Mouse (Mus musculus) spleen, postnatal 4 days (tissue): ENCODE measurements around the gene Tjp2.
A peak's percentile ranks its signal among the peaks of the same experiment; 100 is the strongest.
"Not testable (repeated sequence)": the region's sequence is repeated elsewhere in the genome, so short reads cannot be mapped to it uniquely, and the experiment has no call there.

Source experiments
- DNase-seq, 2 experiments: peaks; one replicate each; pipeline ENCODE4 v3.0.0; 2022; ENCODE audit warnings: low spot score in 2 of 2

Tjp2 gene

GRCm38 (mm10) chr19:24221455-24221854, 3.4 kb downstream of the Tjp2 start:
- DNase-seq, result no peak

- no peak for DNase-seq
These were observed 3.9 kb downstream of the Tjp2 start for GRCm38 (mm10) chr19:24220795-24221445.

GRCm38 (mm10) chr19:24219011-24219410, 5.8 kb downstream of the Tjp2 start:
- DNase-seq, result no peak

GRCm38 (mm10) chr19:24218291-24218690, 6.5 kb downstream of the Tjp2 start:
- no peak for DNase-seq

GRCm38 (mm10) chr19:24217851-24218250, 7.0 kb downstream of the Tjp2 start:
- no peak for DNase-seq

- DNase-seq, result no peak
These were observed 8.1 kb downstream of the Tjp2 start for GRCm38 (mm10) chr19:24216771-24217170.

- no peak for DNase-seq
These were observed 9.9 kb downstream of the Tjp2 start for GRCm38 (mm10) chr19:24214939-24215338.

- no peak for DNase-seq
These were observed 11.5 kb downstream of the Tjp2 start for GRCm38 (mm10) chr19:24213299-24213698.

- DNase-seq, result no peak
These were observed 12.1 kb downstream of the Tjp2 start for GRCm38 (mm10) chr19:24212552-24213249.

- no peak for DNase-seq
These were observed 13.7 kb downstream of the Tjp2 start for GRCm38 (mm10) chr19:24211168-24211567.

GRCm38 (mm10) chr19:24209516-24209915, 15.3 kb downstream of the Tjp2 start:
- no peak for DNase-seq

GRCm38 (mm10) chr19:24207967-24208366, 16.9 kb downstream of the Tjp2 start:
- no peak for DNase-seq

GRCm38 (mm10) chr19:24205001-24205400, 19.8 kb downstream of the Tjp2 start:
- no peak for DNase-seq

GRCm38 (mm10) chr19:24201848-24202247, 23.0 kb downstream of the Tjp2 start:
- no peak for DNase-seq

- no peak for DNase-seq
These were observed 24.3 kb downstream of the Tjp2 start for GRCm38 (mm10) chr19:24200566-24200965.

GRCm38 (mm10) chr19:24198676-24199303, 26.0 kb downstream of the Tjp2 start:
- DNase-seq, result no peak

GRCm38 (mm10) chr19:24197338-24197737, 27.5 kb downstream of the Tjp2 start:
- no peak for DNase-seq

- DNase-seq, result no peak
These were observed 29.6 kb downstream of the Tjp2 start for GRCm38 (mm10) chr19:24195224-24195623.

GRCm38 (mm10) chr19:24194216-24194615, 30.6 kb downstream of the Tjp2 start:
- DNase-seq, result peak in 1 of 2 experiments; percentile 67

GRCm38 (mm10) chr19:24192946-24193345, 31.9 kb downstream of the Tjp2 start:
- no peak for DNase-seq

- DNase-seq, result no peak
These were observed 37.0 kb downstream of the Tjp2 start for GRCm38 (mm10) chr19:24187791-24188190.

- not testable (repeated sequence) for DNase-seq
These were observed 37.5 kb downstream of the Tjp2 start for GRCm38 (mm10) chr19:24187358-24187757.

GRCm38 (mm10) chr19:24183680-24184235, 41.1 kb downstream of the Tjp2 start:
- DNase-seq, result no peak
